Mouse (Mus musculus): ENCODE measurements around the gene Neurl1a.

DNA sequence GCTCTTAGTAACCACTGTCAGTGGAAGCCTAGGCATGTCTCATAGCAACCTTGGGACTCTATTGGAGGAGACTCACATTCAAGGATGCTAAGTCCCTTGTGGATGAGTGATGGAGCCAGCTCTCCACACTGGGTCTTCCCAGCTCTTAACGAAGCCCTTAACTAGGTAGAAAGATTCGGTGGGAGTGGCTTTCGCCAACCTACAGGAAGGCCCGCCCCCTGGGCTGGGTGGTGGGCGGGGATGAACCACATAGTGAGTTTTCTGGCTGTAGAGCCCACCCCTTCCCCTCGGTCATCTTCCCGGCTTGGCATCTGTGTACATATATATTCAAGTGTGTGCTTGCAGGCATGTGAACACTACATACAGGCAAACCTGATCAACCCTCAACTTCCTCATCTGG is 62.3 kb downstream of the Neurl1a start:
- TF ChIP-seq CTCF (IDR thresholded peaks at IDR 0.05; ENCODE audit: borderline replicate concordance, control insufficient read depth, extremely low read depth, insufficient read depth, low read length, poor library complexity) = no peak
- no peak for TF ChIP-seq POLR2A (IDR thresholded peaks at IDR 0.05; ENCODE audit: control insufficient read depth, extremely low read depth, insufficient read depth, low read length, poor library complexity)
